In genomic region chr2:6405059-6406033, GRCm38 (mm10) we compare ENCODE assay signal across 9 mouse cellular contexts.
DNase-seq lines count a peak whose midpoint lies in the region; ATAC-seq and TF ChIP-seq lines count a peak whose summit lies in the region.
"Had no signal": no experiment of that assay in that cellular context is flagged by ENCODE, and none has a peak within 500 bp of the region (broad histone marks: within the 10 kb centered on the region; RNA-seq: fewer than 3 reads in every experiment).

No protein-coding gene starts in this region.

- TF ChIP-seq POLR2A in CH12.LX (IDR thresholded peaks at IDR 0.05; ENCODE audit: low read depth, low read length) = no peak

- intact Hi-C loops in heart, postnatal 14 days (cut with DNase I) = loop anchor here (1.0 to 10.0 kb wide), 4 partner anchors 83 to 411 kb away; partner anchors contain the start of gene Usp6nl

- H3K36me3 ChIP-seq in CH12.LX (replicated peaks in 1 of 2; ENCODE audit: control insufficient read depth in 1 of 2, insufficient read depth in 1 of 2, low read length in 1 of 2) = peaks cover 2 to 28% of the 10 kb centered on the region in 2 experiments
- peaks cover 11% of the 10 kb centered on the region; the same call in 1 of the 2 replicates for H3K36me3 ChIP-seq in forebrain, embryonic 12.5 days (replicated peaks)
- no peaks in the 10 kb centered on the region for H3K36me3 ChIP-seq in liver, embryonic 16.5 days (ENCODE audit: control insufficient read depth, insufficient read depth)
- H3K36me3 ChIP-seq in neural tube, embryonic 15.5 days = no peaks in the 10 kb centered on the region; the same call in 1 of the 2 replicates

- peak; percentile 86 for ATAC-seq in forebrain, embryonic 12.5 days (ENCODE audit: low FRiP score)
- ATAC-seq in liver, embryonic 16.5 days (ENCODE audit: low read depth) = peak; percentile 74
- ATAC-seq in neural tube, embryonic 15.5 days (ENCODE audit: low FRiP score) = peak; percentile 90

- 31% methylated on average over 10 of the region's 10 CpGs for WGBS in forebrain, embryonic 12.5 days
- 32% methylated on average over 10 of the region's 10 CpGs for WGBS in large intestine, adult 2 months
- 39% methylated on average over 10 of the region's 10 CpGs for WGBS in liver, embryonic 16.5 days (ENCODE audit: insufficient replicate concordance)
- 29% methylated on average over 10 of the region's 10 CpGs for WGBS in neural tube, embryonic 15.5 days

- peaks cover 0 to 14% of the 10 kb centered on the region in 2 experiments; a peak in 2 of 4 replicates for H3K4me1 ChIP-seq in CH12.LX (ENCODE audit: control insufficient read depth in 1 of 2, insufficient read depth in 2 of 2)
- peaks cover 32% of the 10 kb centered on the region for H3K4me1 ChIP-seq in forebrain, embryonic 12.5 days
- H3K4me1 ChIP-seq in liver, embryonic 16.5 days (ENCODE audit: control insufficient read depth, low read depth, low read length) = peaks cover 15% of the 10 kb centered on the region
- H3K4me1 ChIP-seq in neural tube, embryonic 15.5 days = peaks cover 25% of the 10 kb centered on the region

- H3K9ac ChIP-seq in CH12.LX (ENCODE audit: insufficient read depth, low read depth) = no peak overlapping the region
- H3K9ac ChIP-seq in forebrain, embryonic 12.5 days = no peak overlapping the region
- no peak overlapping the region for H3K9ac ChIP-seq in liver, embryonic 16.5 days (ENCODE audit: low read depth, low read length)
- no peak overlapping the region for H3K9ac ChIP-seq in neural tube, embryonic 15.5 days (replicated peaks)

- no peaks in the 10 kb centered on the region for H3K79me2 ChIP-seq in CH12.LX (replicated peaks; ENCODE audit: control insufficient read depth, extremely low read depth, insufficient read depth, poor library complexity, severe bottlenecking)

- no peak overlapping the region for H3K4me3 ChIP-seq in CH12.LX (replicated peaks in 1 of 3; ENCODE audit: low read depth in 2 of 3, low read length in 2 of 3, poor library complexity in 1 of 3)
- H3K4me3 ChIP-seq in forebrain, embryonic 12.5 days (replicated peaks) = no peak overlapping the region
- H3K4me3 ChIP-seq in liver, embryonic 16.5 days (ENCODE audit: low read depth, low read length) = no peak overlapping the region
- no peak overlapping the region for H3K4me3 ChIP-seq in neural tube, embryonic 15.5 days (replicated peaks)

- TF ChIP-seq EP300 in CH12.LX (IDR thresholded peaks at IDR 0.05; ENCODE audit: low read length) = no peak

- dilution Hi-C loops in CH12.LX (cut with MboI; ENCODE audit: extremely low pct_ligation_motif_present, extremely low pct_unique_long_range_greater_than_20kb, low sequenced_read_pairs) = no loop called here

- no peaks in the 10 kb centered on the region for H3K27me3 ChIP-seq in CH12.LX (replicated peaks)
- H3K27me3 ChIP-seq in forebrain, embryonic 12.5 days = no peaks in the 10 kb centered on the region
- no peaks in the 10 kb centered on the region for H3K27me3 ChIP-seq in liver, embryonic 16.5 days (ENCODE audit: control insufficient read depth, insufficient read depth, low read depth, low read length)
- no peaks in the 10 kb centered on the region for H3K27me3 ChIP-seq in neural tube, embryonic 15.5 days (replicated peaks)

- no peak overlapping the region for H3K4me2 ChIP-seq in CH12.LX (ENCODE audit: insufficient read depth, low read depth, poor library complexity, severe bottlenecking)
- H3K4me2 ChIP-seq in forebrain, embryonic 12.5 days = no peak overlapping the region
- no peak overlapping the region for H3K4me2 ChIP-seq in liver, embryonic 16.5 days (ENCODE audit: low read depth, low read length)
- 0 out of 2 replicates have a peak overlapping the region, but pooled peaks have one; percentile 4 for H3K4me2 ChIP-seq in neural tube, embryonic 15.5 days

- TF ChIP-seq RAD21 in CH12.LX (IDR thresholded peaks at IDR 0.05; ENCODE audit: low read depth, low read length) = no peak; the same call in none of the 2 replicates

- H3K9me3 ChIP-seq in CH12.LX (replicated peaks; ENCODE audit: low read length) = no peaks in the 10 kb centered on the region
- H3K9me3 ChIP-seq in forebrain, embryonic 12.5 days = no peaks in the 10 kb centered on the region
- H3K9me3 ChIP-seq in liver, embryonic 16.5 days (replicated peaks; ENCODE audit: control insufficient read depth, low read length) = no peaks in the 10 kb centered on the region
- H3K9me3 ChIP-seq in neural tube, embryonic 15.5 days (replicated peaks) = no peaks in the 10 kb centered on the region

- DNase-seq in CH12.LX (ENCODE audit: extremely low read depth) = peak; percentile 79
- peak; percentile 60 for DNase-seq in c-Kit-positive CD71-positive TER-119-negative erythroid progenitor cells, embryonic 14.5 days (ENCODE audit: low read depth)
- DNase-seq in heart, postnatal 14 days = peak; percentile 77 to 85
- DNase-seq in large intestine, adult 2 months (ENCODE audit: low read depth, low spot score) = peak; percentile 80
- DNase-seq in testis, postnatal 10 days (ENCODE audit: low spot score) = peak; percentile 80

- TF ChIP-seq CTCF in CH12.LX (conservative IDR thresholded peaks at IDR 0.05 in 1 of 2, IDR thresholded peaks at IDR 0.05 in 1 of 2; ENCODE audit: low read depth in 2 of 2, low read length in 2 of 2) = peak; percentile 82 to 97

- in situ Hi-C loops in CH12.LX (cut with MboI; ENCODE audit: low pct_ligation_motif_present, low pct_unique_long_range_greater_than_20kb, low sequenced_read_pairs) = loop anchor here (5.0 to 25.0 kb wide), 2 partner anchors 193 to 393 kb away; partner anchors contain the start of gene Echdc3

- H3K27ac ChIP-seq in CH12.LX (ENCODE audit: insufficient read depth, low read depth) = no peak overlapping the region
- H3K27ac ChIP-seq in forebrain, embryonic 12.5 days = no peak overlapping the region
- H3K27ac ChIP-seq in liver, embryonic 16.5 days (ENCODE audit: low read length) = no peak overlapping the region
- H3K27ac ChIP-seq in neural tube, embryonic 15.5 days (replicated peaks) = no peak overlapping the region
- H3K27ac ChIP-seq: macrophage had no signal

TF ChIP-seq in CH12.LX, 34 proteins besides CTCF, POLR2A, EP300 and RAD21:
- no peak for TF ChIP-seq ZMIZ1 (IDR thresholded peaks at IDR 0.05; ENCODE audit: low read depth, low read length)
- TF ChIP-seq MEF2A (IDR thresholded peaks at IDR 0.05; ENCODE audit: borderline replicate concordance, low read depth, low read length) = no peak
- TF ChIP-seq MAFK (IDR thresholded peaks at IDR 0.05; ENCODE audit: insufficient replicate concordance, low read length) = no peak
- no peak for TF ChIP-seq GABPA (IDR thresholded peaks at IDR 0.05; ENCODE audit: insufficient replicate concordance, low read depth, low read length)
- no peak for TF ChIP-seq PAX5 (IDR thresholded peaks at IDR 0.05; ENCODE audit: low read length)
- TF ChIP-seq NRF1 (IDR thresholded peaks at IDR 0.05; ENCODE audit: low read depth, low read length) = no peak
- peak; percentile 100 for TF ChIP-seq SMC3 (IDR thresholded peaks at IDR 0.05; ENCODE audit: low read depth, low read length)
- TF ChIP-seq RCOR1 (conservative IDR thresholded peaks at IDR 0.05; ENCODE audit: low read depth, low read length) = no peak
- no peak for TF ChIP-seq CHD1 (IDR thresholded peaks at IDR 0.05; ENCODE audit: low read depth, low read length)
- TF ChIP-seq ZC3H11A (IDR thresholded peaks at IDR 0.05; ENCODE audit: low read depth, low read length) = peak; percentile 95
- no peak for TF ChIP-seq ETS1 (conservative IDR thresholded peaks at IDR 0.05; ENCODE audit: low read depth, low read length)
- TF ChIP-seq TCF12 (IDR thresholded peaks at IDR 0.05; ENCODE audit: low read depth, low read length) = no peak
- TF ChIP-seq MYC (IDR thresholded peaks at IDR 0.05; ENCODE audit: low read depth, low read length) = peak; percentile 43; the same call in 1 of the 2 replicates
